Mouse (Mus musculus) megakaryocyte, embryonic 14.5 days (primary cell): ENCODE measurements around the gene Abat.

Experiments
- FLI1 ChIP-seq: IDR thresholded peaks from 2 replicates; pipeline ENCODE4 v1.6.1; 2012; ENCODE audit warnings: low read length, inconsistent platforms, mixed read lengths
- GATA1 ChIP-seq: IDR thresholded peaks from 3 replicates; pipeline ENCODE4 v1.6.1; 2012; ENCODE audit warnings: mixed read lengths, low read length, inconsistent platforms, borderline replicate concordance

GRCm38 (mm10) chr16:8539150-8539865, 26.1 kb downstream of the Abat start:
- TF ChIP-seq FLI1 (no peak), GATA1 (no peak)
